Mouse (Mus musculus) stomach, postnatal 0 days (tissue): Measurements from ENCODE around the gene Btbd19. TPM values are rescaled to one million over a fixed set of nuclear protein-coding genes. Genes with fewer than 3 reads are reported as not detected.

Experiments
- ATAC-seq: fragments of 200-750 bp; cut with Nextera tagmentation; 2 replicates; pipeline ENCODE4 v1.8.0; 2017; ENCODE audit not compliant: low FRiP score, low TSS enrichment
- DNase-seq: peaks from one replicate; pipeline ENCODE4 v3.0.0-alpha.2; 2016; ENCODE audit warnings: low spot score
- H3K27ac ChIP-seq: fragments of 300-500 bp; sonication (generic); replicated peaks from 2 replicates; pipeline ENCODE4 v1.5.1; 2014; ENCODE audit warnings: mild to moderate bottlenecking, control low read depth
- H3K27me3 ChIP-seq: fragments of 300-500 bp; sonication (generic); 2 replicates; pipeline ENCODE4 v1.6.1; 2014; ENCODE audit warnings: low read length; ENCODE audit not compliant: control insufficient read depth, insufficient read depth
- H3K36me3 ChIP-seq: fragments of 300-500 bp; sonication (generic); 2 replicates; pipeline ENCODE4 v1.6.1; 2014; ENCODE audit warnings: low read length, mixed read lengths; ENCODE audit not compliant: control insufficient read depth, insufficient read depth
- H3K4me1 ChIP-seq: fragments of 300-500 bp; sonication (generic); replicated peaks from 2 replicates; pipeline ENCODE4 v1.6.1; 2014; ENCODE audit warnings: antibody characterized with exemption; ENCODE audit not compliant: control insufficient read depth, insufficient read depth
- H3K4me2 ChIP-seq: fragments of 300-500 bp; sonication (generic); replicated peaks from 2 replicates; pipeline ENCODE4 v1.6.1; 2014; ENCODE audit warnings: low read depth, mild to moderate bottlenecking, control low read depth, moderate library complexity
- H3K4me3 ChIP-seq: fragments of 300-500 bp; sonication (generic); 2 replicates; pipeline ENCODE4 v1.5.1; 2014; ENCODE audit warnings: low read depth, low read length, control low read depth
- H3K9ac ChIP-seq: fragments of 300-500 bp; sonication (generic); 2 replicates; pipeline ENCODE4 v1.6.1; 2014; ENCODE audit warnings: mild to moderate bottlenecking, low read length, control low read depth, mixed read lengths
- H3K9me3 ChIP-seq: fragments of 300-500 bp; sonication (generic); 2 replicates; pipeline ENCODE4 v1.6.1; 2016; ENCODE audit warnings: low read length; ENCODE audit not compliant: control insufficient read depth
- CTCF ChIP-seq: IDR thresholded peaks from 2 replicates; pipeline ENCODE4 v1.5.1; 2016; ENCODE audit warnings: antibody characterized with exemption, low read depth, mild to moderate bottlenecking, moderate library complexity
- EP300 ChIP-seq: optimal IDR thresholded peaks from 2 replicates; pipeline ENCODE3; 2016; ENCODE audit warnings: antibody characterized with exemption
- WGBS: fragments of 180-500 bp; shearing (Covaris S2); extraction: QIAGEN DNeasy Blood & Tissue Kit; methylation state at CpG from one replicate; pipeline ENCODE4 v1.1.7; 2014; 5-methylcytosine and 5-hydroxymethylcytosine counted together
- polyA plus RNA-seq: library from polyadenylated mRNA; unstranded; fragments of >200 nt; fragmentation: Nextera tagmentation; extraction: Ambion mirVana; gene quantifications from 2 replicates; pipeline ENCODE4 v1.2.1, GENCODE M21; 2015

Gene Btbd19
- 5.7 and 5.9 TPM in 2 replicates for polyA plus RNA-seq

- peak within 1 kb of the TSS; percentile 97 for H3K27ac ChIP-seq
- peaks cover 9% of the 10 kb centered on the region; the same call in 1 of the 2 replicates for H3K36me3 ChIP-seq
- H3K4me2 ChIP-seq: peak within 1 kb of the TSS; percentile 24
- TF ChIP-seq EP300: no peak
- no peak for TF ChIP-seq CTCF
- H3K4me3 ChIP-seq: no peak within 1 kb of the TSS
- no peaks in the 10 kb centered on the region for H3K9me3 ChIP-seq
- H3K9ac ChIP-seq: peak within 1 kb of the TSS; percentile 58
- WGBS: 26% methylated on average over 8 of the region's 8 CpGs
- peaks cover 15% of the 10 kb centered on the region for H3K4me1 ChIP-seq
- DNase-seq (peak; percentile 59), ATAC-seq (peak; percentile 30)
- no peaks in the 10 kb centered on the region for H3K27me3 ChIP-seq
These were observed at the start of gene Btbd19 for GRCm38 (mm10) chr4:117125348-117125909. Gene Btbd19 (minus strand): TSS chr4:117125725.

- DNase-seq (no peak), ATAC-seq (no peak)
- no peaks in the 10 kb centered on the region for H3K9me3 ChIP-seq
- H3K4me2 ChIP-seq: no peak overlapping the region
- H3K27me3 ChIP-seq: no peaks in the 10 kb centered on the region
- TF ChIP-seq EP300 (no peak), CTCF (no peak)
- WGBS: 64% methylated on average over 5 of the region's 5 CpGs
- peaks cover 10% of the 10 kb centered on the region; the same call in 1 of the 2 replicates for H3K36me3 ChIP-seq
- no peaks in the 10 kb centered on the region for H3K4me1 ChIP-seq
- H3K27ac ChIP-seq: 0 out of 2 replicates have a peak overlapping the region, but pooled peaks have one; percentile 24
- H3K9ac ChIP-seq: no peak overlapping the region
- H3K4me3 ChIP-seq: no peak overlapping the region
These were observed 44.4 kb upstream of the Btbd19 start for GRCm38 (mm10) chr4:117169936-117170335.

GRCm38 (mm10) chr4:117161183-117161582 lies 35.7 kb upstream of the Btbd19 start:
- no peaks in the 10 kb centered on the region; the same call in 1 of the 2 replicates for H3K36me3 ChIP-seq
- TF ChIP-seq CTCF: no peak
- no peak for TF ChIP-seq EP300
- H3K9me3 ChIP-seq: no peaks in the 10 kb centered on the region
- H3K4me3 ChIP-seq: no peak overlapping the region
- H3K4me2 ChIP-seq: no peak overlapping the region
- H3K4me1 ChIP-seq: no peaks in the 10 kb centered on the region
- ATAC-seq (no peak), DNase-seq (no peak)
- H3K27me3 ChIP-seq: no peaks in the 10 kb centered on the region
- no peak overlapping the region for H3K9ac ChIP-seq
- 75% methylated on average over 4 of the region's 4 CpGs for WGBS
- no peak overlapping the region for H3K27ac ChIP-seq

GRCm38 (mm10) chr4:117159666-117160065 lies 34.1 kb upstream of the Btbd19 start:
- Histone ChIP-seq H3K27me3 (no peaks in the 10 kb centered on the region), H3K27ac (no peak overlapping the region), H3K9me3 (no peaks in the 10 kb centered on the region), H3K36me3 (no peaks in the 10 kb centered on the region; the same call in 1 of the 2 replicates), H3K4me2 (no peak overlapping the region), H3K4me3 (no peak overlapping the region), H3K4me1 (no peaks in the 10 kb centered on the region), H3K9ac (no peak overlapping the region)
- 69% methylated on average over 10 of the region's 10 CpGs for WGBS
- DNase-seq (no peak), ATAC-seq (no peak)
- TF ChIP-seq EP300 (no peak), CTCF (no peak)

- no peak for TF ChIP-seq CTCF
- TF ChIP-seq EP300: no peak
- peaks cover 15% of the 10 kb centered on the region for H3K36me3 ChIP-seq
- H3K27ac ChIP-seq: no peak overlapping the region; the same call in 1 of the 2 replicates
These were observed 30.8 kb upstream of the Btbd19 start for GRCm38 (mm10) chr4:117156372-117156771.

GRCm38 (mm10) chr4:117155792-117156355 lies 30.3 kb upstream of the Btbd19 start, which contains the start of gene Rps8:
Gene Rps8 (minus strand): TSS chr4:117156243.
- TF ChIP-seq CTCF: no peak
- no peak for TF ChIP-seq EP300
- DNase-seq: peak; percentile 88
- peaks cover 2% of the 10 kb centered on the region; the same call in 1 of the 2 replicates for H3K4me1 ChIP-seq
- H3K27me3 ChIP-seq: no peaks in the 10 kb centered on the region
- H3K4me3 ChIP-seq: peak within 1 kb of the TSS; percentile 95
- H3K9me3 ChIP-seq: no peaks in the 10 kb centered on the region
- H3K4me2 ChIP-seq: peak within 1 kb of the TSS; percentile 80
- ATAC-seq: peak; percentile 88
- under 1% methylated on average over 50 of the region's 52 CpGs for WGBS
- H3K9ac ChIP-seq: peak within 1 kb of the TSS; percentile 98
- peak within 1 kb of the TSS; percentile 88 for H3K27ac ChIP-seq
- peaks cover 18% of the 10 kb centered on the region for H3K36me3 ChIP-seq

More at GRCm38 (mm10) chr4:117156372-117156771, 30.8 kb upstream of the Btbd19 start:
- Histone ChIP-seq H3K4me3 (peak overlapping the region; percentile 95), H3K4me1 (peaks cover 2% of the 10 kb centered on the region; the same call in 1 of the 2 replicates), H3K27me3 (no peaks in the 10 kb centered on the region), H3K9ac (peak overlapping the region; percentile 98; the same call in 1 of the 2 replicates), H3K9me3 (no peaks in the 10 kb centered on the region), H3K4me2 (peak overlapping the region; percentile 80)
- DNase-seq (no peak), ATAC-seq (no peak)
- WGBS: 28% methylated on average over 6 of the region's 6 CpGs
